Mouse (Mus musculus) heart, postnatal 14 days (tissue): ENCODE measurements around the gene Lzts3. TPM values are rescaled to one million over a fixed set of nuclear protein-coding genes. Genes with fewer than 3 reads are reported as not detected.
"Not testable (repeated sequence)": the region's sequence is repeated elsewhere in the genome, so short reads cannot be mapped to it uniquely, and the experiment has no call there.

Experiments used
- DNase-seq, 2 experiments: peaks; one replicate each; pipeline ENCODE4 v3.0.0; 2021 to 2022
- intact Hi-C: fragments of 180-260 bp; cut with DNase I; formaldehyde crosslinking; loops from one replicate; pipeline ENCODE4 v1.15.1; 2025
- long read RNA-seq, 2 experiments: library from polyadenylated mRNA; stranded (forward); transcript quantifications; one replicate each; pipeline ENCODE4 v2.0.0; 2021
- total RNA-seq, 2 experiments: library from RNA; stranded (reverse); gene quantifications; 2 replicates each; pipeline ENCODE4 v1.2.3; 2021

The Lzts3 gene
- total RNA-seq: 1 to 10 TPM; 3.3 to 4.6 TPM
- long read RNA-seq, experiment 1, partial matches to known transcripts: 0 of 2 reads
- long read RNA-seq, experiment 1, other reads (novel, unspliced or antisense): 2 of 2 reads
- long read RNA-seq, experiment 2, full-length matches to known transcripts: 1 of 3 reads
- long read RNA-seq, experiment 2, partial matches to known transcripts: 0 of 3 reads
- long read RNA-seq, experiment 2, other reads (novel, unspliced or antisense): 2 of 3 reads

DNA sequence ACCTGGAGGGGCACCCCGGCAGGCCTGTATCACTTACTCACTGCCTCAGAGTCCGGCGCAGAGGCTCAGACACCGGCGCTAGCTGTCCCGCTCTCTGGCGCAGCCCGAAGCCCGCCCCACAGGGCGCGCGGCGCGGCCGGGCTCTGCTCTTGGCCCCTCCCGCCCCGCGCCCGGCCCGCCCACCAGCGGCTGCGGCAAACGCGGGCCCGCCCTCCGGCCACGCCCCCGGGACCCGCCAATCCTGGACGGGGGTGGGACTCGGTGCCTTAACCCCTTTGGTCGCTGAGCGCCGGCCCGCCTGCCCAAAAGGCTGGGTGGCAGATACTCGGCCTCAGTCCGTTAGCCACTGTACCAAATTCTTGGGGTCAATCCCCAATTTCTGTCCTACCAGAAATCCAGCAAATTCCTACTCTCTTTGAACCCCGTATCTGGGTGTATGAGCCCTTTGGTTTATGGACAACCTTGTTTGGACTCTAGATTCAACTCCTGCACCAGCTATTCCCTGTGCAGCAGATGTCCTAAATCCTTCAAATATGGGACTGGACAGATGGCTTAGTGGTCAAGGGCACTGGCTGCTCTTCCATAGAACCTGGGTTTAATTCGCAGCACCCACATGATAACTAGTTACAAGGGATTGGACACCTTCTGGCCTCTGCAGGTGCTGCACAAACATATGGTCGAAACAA is at the start of gene Lzts3:
TSS of gene Lzts3 (minus strand) at position 120 of the 686 bp plus-strand sequence.
- intact Hi-C loops: no loop called here
- DNase-seq: peak; percentile 96 to 97

GRCm38 (mm10) chr2:130689011-130689410 is 46.4 kb upstream of the Lzts3 start:
- DNase-seq: no peak
- intact Hi-C loops: no loop called here

DNA sequence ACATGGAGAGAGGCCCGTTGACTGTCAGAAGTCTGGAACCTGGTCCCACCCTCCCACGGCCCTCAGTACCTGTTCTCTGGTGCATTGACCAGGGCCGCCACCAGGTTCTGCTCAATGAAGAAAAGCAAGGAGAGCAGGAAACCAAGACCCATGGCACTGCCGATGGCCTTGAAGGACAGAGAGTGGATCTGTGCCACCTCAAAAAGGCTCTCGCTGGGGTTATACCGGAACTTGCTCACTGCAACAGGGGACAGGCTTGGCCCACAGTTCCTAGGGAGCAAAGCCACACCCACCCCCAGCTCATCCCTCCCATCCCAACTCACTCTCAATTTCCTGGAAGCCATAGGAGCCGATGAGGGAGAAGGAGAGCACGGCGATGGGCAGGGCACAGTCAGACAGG is 42.8 kb upstream of the Lzts3 start:
- no peak for DNase-seq
- intact Hi-C loops: no loop called here

GRCm38 (mm10) chr2:130681531-130681930 is 38.9 kb upstream of the Lzts3 start:
- DNase-seq: no peak
- intact Hi-C loops: no loop called here

GRCm38 (mm10) chr2:130679899-130680298 is 37.3 kb upstream of the Lzts3 start:
- intact Hi-C loops: no loop called here
- no peak for DNase-seq

GRCm38 (mm10) chr2:130679154-130679553 is 36.6 kb upstream of the Lzts3 start:
- DNase-seq: no peak
- intact Hi-C loops: no loop called here

- intact Hi-C loops: no loop called here
- DNase-seq: no peak
Observed at GRCm38 (mm10) chr2:130677211-130677610, 34.6 kb upstream of the Lzts3 start.

DNA sequence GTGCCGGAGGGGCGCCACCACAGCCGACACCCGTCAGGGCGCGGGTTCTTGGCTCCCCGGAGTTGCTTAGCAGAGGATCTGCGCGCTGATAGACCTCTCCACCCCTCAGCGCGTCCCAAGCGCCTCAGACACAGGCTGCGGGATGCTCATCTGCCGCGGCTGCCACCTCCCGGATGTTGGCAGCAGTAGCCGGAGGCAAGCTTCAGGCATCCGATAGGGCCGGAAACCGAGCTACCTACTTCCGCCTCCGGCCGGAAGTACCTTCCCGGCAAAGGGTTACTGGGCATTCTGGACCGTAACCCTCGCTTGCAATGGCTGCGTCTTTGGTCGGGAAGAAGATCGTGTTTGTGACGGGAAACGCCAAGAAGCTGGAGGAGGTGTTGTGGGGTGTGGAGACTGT is 25.0 kb upstream of the Lzts3 start, which contains the start of gene Itpa:
TSS of gene Itpa (plus strand) at position 52 of the 400 bp plus-strand sequence.
- DNase-seq: peak; percentile 83 to 88
- intact Hi-C loops: no loop called here

DNA sequence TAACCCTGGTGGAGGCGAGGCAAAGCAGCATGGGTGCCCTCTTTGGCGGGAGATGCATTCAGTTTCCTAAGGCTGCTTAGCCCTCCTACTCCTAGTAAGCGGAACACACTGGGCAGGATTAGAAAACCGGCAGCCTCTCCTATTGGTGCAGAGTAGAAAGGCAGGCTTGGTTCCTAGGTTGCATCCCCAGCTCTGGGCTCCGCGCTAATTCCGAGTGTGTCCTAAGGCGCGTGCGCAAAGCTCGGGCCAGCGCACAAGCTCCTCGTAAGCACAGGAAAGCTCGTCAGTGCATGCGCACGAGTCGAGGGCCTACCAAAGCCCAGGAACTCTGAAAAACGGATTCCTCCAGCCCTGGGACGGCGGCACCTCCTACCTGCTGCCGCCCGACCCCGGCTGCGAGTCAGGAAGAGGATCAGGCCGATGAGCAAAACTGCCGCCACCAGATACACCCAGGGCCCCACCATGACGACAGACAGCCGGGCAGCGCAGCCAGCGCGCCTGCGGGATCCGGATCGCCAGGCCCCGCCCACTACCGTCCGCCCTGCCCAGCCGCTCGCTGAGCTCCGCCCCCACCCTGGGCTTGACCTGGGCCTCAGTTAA is 21.6 kb upstream of the Lzts3 start, which contains the start of gene Ddrgk1:
TSS of gene Ddrgk1 (minus strand) at position 558 of the 600 bp plus-strand sequence.
- DNase-seq: peak; percentile 93
- intact Hi-C loops: no loop called here

DNA sequence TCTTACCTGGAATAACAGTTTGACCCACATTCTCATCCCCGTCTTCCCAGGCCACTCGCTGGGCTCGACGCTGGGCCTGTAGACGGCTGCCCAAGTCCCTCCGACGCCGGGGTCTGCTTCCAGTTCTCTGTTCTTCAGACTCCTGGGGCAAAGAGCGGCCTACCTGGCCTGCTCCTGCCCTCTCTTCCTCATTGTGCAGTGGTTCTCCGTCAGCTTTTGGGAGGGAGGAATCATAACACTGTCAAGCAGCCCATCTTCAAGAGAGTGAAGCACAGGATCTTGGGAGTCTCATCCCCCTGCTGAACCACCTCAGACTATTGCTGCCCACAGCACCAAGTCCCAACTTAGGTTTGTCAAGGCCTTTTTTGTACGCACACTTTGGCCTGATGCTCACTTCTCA is 20.7 kb upstream of the Lzts3 start:
- intact Hi-C loops: no loop called here
- DNase-seq: no peak

DNA sequence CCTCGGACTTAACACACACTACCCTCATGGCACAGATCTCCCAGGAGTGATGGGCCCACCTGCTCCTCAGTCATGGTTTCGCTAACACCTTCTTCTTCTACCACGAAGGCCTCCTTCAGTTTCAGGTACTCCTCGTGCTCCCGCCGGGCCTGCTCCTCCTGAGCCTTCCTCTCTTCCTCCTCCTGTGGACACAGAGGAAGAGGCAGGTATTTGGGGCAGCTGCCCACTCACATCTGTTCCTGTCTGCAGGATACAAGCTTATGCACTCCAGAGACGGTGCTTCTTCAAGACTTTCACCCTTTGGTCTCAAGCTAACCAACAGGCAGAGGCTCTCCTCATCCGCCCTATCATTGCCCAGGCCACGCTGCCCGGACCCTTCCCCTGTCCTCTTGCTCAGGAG is 15.9 kb upstream of the Lzts3 start:
- no peak for DNase-seq
- intact Hi-C loops: no loop called here

DNA sequence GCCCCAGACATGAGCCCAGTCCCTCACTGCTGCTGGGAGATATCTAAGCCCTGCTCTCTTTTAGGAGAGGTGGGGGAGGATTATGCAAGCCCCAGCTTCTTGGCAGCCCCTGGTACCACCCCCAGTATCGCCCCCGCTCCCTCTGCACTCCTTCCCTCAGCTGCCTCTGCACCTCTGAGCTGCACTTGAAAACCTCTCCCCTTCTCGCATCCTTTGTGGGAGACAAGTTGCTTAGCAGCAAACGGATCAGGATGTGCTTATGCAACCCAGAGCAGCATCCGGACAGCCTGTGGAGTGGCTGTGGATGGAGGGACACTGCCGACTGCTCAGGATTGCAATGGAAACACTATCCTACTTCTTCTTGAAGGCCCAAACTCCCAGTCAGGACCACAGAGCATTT is 14.9 kb upstream of the Lzts3 start:
- no peak for DNase-seq
- intact Hi-C loops: no loop called here

GRCm38 (mm10) chr2:130656536-130656935 is 13.9 kb upstream of the Lzts3 start:
- intact Hi-C loops: no loop called here
- no peak for DNase-seq

- intact Hi-C loops: no loop called here
- no peak for DNase-seq
Observed at GRCm38 (mm10) chr2:130655660-130656339, 13.2 kb upstream of the Lzts3 start.

GRCm38 (mm10) chr2:130653760-130654159 is 11.2 kb upstream of the Lzts3 start:
- DNase-seq: no peak
- intact Hi-C loops: no loop called here

DNA sequence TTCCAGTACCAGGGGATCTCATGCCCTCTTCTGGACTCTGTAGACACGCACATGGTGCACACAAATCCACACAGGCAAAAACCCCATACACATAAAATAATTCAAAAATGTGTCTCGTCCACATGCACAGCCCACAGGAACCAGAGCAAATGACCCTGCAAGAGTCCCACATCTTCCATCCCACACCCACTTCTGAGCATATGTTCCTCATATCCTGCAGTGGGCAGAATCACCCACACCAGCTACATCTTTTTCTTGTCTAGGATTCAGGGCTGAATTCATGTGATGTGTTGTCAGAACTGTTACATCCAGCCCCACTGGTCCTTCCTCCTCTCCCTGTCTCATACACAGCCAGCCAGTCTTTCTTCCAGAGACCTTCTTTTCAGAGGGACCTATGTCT is 10.7 kb upstream of the Lzts3 start:
- intact Hi-C loops: no loop called here
- no peak for DNase-seq

DNA sequence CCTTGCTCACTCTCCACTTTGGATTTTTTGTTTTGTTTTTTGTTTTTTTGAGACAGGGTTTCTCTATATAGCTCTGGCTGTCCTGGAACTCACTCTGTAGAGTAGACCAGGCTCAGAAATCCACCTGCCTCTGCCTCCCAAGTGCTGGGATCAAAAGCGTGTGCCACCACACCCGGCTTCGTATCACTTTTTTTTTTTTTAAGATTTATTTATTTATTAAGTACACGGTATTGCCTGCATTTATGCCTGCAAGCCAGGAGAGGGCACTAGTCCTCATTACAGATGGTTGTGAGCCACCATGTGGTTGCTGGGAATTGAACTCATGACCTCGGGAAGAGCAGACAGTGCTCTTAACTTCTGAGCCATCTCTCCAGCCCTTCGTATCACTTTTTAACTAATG is 6.4 kb upstream of the Lzts3 start:
- DNase-seq, intact Hi-C loops: not testable (repeated sequence)

DNA sequence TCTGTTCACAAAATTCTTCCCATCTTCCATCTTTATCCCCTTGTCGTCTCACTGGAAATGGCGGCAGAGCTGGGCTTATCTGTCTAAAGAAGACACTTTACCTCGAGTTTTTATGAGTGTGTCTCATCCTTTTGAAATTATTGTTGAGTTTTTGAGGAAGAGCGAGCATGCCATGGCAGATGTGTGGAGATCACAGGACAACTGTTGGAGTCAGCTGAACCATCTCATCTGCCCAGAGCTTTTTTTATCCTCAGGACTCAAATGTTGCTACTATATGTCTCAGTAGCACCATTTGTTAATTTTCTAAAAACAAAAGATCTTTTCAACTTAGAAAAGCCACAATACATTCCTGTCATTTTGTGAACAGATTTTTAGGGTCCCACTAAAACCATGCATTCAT is 2.6 kb upstream of the Lzts3 start:
- no peak for DNase-seq
- intact Hi-C loops: no loop called here

- intact Hi-C loops: no loop called here
- no peak for DNase-seq
Observed at GRCm38 (mm10) chr2:130642197-130642660, 374 bp downstream of the Lzts3 start.

GRCm38 (mm10) chr2:130641351-130642025 is 1.1 kb downstream of the Lzts3 start:
- intact Hi-C loops: no loop called here
- no peak for DNase-seq

GRCm38 (mm10) chr2:130639276-130639675 is 3.3 kb downstream of the Lzts3 start:
- no peak for DNase-seq
- intact Hi-C loops: no loop called here
